Mouse (Mus musculus): ENCODE measurements at regions not wholly inside any gene's neighbourhood (a gene's known extent, or its start where the extent isn't known, plus 50 kb on each side); places are given as distances from the start of the nearest gene placed in this dataset.

DNA sequence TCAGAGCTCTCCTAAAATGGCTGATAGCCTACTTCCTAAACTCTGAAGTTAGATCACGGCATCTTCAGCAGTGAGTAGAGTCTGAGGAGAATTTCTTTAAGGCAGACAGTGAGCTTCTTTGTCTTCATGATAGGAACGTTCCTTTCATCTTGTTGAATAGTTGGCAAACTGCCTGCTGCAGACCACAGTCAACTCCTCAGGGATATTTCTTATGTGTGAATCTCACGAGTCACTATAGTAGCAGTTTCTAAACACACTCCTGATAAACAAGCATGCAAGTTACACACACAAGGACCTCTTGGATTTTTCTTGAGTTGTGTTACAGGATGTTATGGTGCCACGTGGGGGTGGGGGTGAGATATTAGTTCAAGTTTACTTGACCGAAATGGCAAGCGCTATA is 205.2 kb downstream of the Gm11077 start:
- DNase-seq (ENCODE audit: low read depth) = no peak

- no peak for DNase-seq (ENCODE audit: low read depth)
Observed at GRCm38 (mm10) chr6:140938025-140938424, 208.9 kb downstream of the Gm11077 start.

- DNase-seq (ENCODE audit: low read depth) = no peak
Observed at GRCm38 (mm10) chr6:140946720-140947119, 217.6 kb downstream of the Gm11077 start.

DNA sequence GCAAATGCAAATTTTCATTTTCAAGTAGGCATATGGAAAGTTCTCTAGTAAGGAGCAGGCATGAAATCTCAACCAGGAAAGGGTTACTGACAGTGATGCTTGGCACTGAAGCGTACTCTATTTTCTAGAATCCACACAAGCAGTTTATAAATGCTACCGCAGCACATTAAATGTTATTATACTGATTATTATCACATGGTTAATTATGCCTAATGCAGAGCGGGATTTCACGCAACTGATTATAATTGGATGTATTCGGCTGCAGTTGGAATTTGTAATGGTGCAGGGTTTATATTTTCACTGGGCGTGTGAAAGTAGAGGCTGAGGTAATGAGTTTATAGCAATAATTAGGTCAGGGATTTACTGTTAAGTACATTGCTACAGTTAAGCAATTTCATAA is 221.4 kb downstream of the Gm11077 start:
- no peak for DNase-seq (ENCODE audit: low read depth)

- no peak for DNase-seq (ENCODE audit: low read depth)
Observed at GRCm38 (mm10) chr6:140953256-140953655, 224.2 kb downstream of the Gm11077 start.

DNA sequence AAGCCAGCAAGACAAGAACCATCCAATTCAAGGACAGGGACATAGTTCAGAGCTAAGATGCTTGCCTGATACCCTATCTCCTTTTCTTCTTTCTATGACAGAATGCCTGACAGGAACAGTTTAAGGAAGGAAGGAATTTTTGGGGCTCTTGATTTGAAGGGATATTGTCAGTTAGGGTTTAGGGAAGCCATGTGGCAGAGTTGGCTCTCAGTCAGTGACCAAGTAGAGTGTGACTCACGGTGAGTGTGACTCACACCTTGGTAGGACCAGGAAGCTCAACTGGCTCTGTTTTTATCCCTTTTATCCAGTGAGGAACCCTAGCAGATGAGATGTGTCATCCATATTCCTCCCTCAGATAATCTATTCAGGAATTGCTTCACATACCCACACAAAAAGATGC is 224.6 kb downstream of the Gm11077 start:
- no peak for DNase-seq (ENCODE audit: low read depth)

- no peak for DNase-seq (ENCODE audit: low read depth)
Observed at GRCm38 (mm10) chr6:140955751-140956521, 226.9 kb downstream of the Gm11077 start.

DNA sequence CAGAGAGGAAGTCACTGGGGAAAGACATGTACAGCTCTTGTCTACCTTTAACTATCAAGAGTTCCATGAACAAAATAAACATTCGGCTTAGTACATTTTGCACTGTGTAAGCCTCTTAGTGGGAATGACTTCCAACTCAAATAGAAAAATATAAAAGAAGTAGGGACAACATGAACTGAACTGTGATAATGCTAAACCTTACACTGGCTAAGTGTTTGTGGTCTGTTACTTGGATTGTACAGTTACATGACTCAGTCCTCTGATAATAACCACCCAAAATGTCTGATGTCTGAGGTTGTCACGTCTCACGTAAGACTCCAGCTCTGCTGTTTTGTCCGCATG is 227.4 kb downstream of the Gm11077 start:
- DNase-seq (ENCODE audit: low read depth) = no peak

- no peak for DNase-seq (ENCODE audit: low read depth)
Observed at GRCm38 (mm10) chr6:140961987-140962386, 232.9 kb downstream of the Gm11077 start.

GRCm38 (mm10) chr6:140962563-140962962 is 233.5 kb downstream of the Gm11077 start:
- no peak for DNase-seq (ENCODE audit: low read depth)

DNA sequence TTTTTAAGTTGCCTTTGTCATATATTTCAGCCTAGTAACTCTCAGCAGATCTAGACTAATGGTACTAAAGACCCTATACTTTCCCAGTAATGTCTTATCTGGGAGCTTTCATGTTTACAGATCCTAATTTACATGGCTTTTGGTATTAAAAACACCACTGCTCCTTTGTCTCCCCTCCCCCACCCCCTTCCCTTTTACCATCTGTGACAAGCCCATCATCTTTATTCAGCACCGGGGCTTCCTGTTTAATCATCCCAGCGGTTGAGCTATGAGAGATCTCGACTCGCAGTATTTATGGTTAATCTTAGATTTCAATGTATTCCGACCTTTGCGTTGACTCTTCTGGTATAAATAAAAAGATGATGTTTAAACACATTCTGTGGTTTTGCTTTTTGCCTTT is 244.6 kb downstream of the Gm11077 start:
- no peak for DNase-seq (ENCODE audit: low read depth)

DNA sequence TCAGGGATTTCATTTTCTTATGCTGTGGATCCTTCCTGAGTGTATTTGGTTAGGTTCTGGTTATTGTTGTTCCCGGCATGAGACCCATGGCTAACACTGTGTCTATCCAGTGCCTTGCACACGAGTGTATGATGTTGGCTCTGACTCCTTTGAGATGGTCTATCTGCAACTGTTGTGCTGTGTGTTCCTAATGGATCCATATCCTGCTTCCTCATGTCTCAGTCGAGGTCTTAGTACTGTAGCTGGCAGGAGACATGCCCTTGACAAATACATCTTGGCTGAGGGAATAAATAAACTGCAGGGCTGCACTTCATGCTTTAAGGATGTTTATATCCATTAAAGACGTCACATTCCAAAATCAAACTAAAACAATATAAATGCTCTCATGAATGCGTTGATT is 247.9 kb downstream of the Gm11077 start:
- DNase-seq (ENCODE audit: low read depth) = no peak

DNA sequence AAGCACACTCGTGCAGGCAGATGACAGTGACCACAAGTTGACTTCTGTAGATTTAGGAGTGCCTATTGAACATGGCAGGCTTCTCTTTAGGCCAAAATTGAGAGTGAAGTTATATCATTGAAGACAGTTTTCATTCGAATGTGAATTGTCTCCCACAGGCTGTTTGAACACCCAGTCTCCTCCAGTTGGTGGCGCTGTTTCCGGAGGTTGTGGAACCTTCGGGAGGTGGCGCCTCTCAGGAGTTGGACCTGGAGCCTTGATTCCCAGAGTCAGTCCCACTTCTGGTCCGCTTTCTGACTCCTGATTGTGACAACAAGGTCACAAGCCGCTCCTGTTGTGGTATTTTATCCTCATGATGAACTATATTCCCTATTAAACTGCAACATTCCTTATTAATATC is 254.5 kb downstream of the Gm11077 start:
- no peak for DNase-seq (ENCODE audit: low read depth)

- DNase-seq (ENCODE audit: low read depth) = no peak
Observed at GRCm38 (mm10) chr6:140984249-140984648, 255.2 kb downstream of the Gm11077 start.

DNA sequence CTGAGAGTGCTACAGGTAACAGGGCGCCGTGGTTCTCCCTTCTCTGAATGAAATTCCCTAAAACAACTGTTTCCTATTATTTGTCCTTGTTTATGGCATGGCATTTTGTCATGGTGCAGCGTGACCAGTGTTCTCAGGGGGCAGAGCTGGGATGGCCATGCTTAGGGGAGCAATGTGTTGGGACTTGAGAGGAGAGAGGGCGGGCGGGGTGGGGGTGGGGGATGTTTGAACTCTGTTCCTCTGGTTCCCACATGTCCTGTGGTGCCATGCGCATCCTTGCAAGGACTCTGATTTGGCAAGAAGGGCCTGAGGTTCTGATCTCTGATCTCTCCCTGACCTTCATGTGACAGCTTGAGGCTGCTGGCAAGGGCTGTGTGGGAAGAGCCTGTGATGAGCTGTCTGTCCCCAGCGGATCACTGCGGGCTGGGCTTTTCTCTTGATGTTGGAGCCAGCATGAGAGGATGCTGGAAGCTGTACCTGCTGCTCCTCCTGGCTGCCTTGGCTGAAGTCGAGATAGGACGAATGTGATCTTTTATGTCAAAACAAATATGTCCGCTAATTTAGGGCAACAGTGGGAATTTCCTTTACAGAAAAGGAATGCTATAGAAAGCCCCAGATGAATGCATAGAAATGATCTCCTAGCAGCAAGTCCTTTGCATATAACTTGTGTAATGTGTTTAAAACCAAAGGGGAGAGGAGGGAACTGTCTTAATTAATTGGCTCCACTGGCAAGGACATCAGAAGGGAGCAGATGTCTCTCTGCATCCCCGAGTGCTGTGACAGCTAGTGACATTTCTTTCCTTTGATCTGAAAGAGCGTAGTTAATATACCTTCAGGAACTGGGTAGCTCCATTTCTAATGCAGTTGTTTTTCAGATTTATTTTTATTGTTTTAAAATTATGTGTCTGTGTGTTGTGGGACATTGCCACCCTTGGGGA is 255.2 kb upstream of the Pde3a start:
- no peak for DNase-seq (ENCODE audit: low read depth)

- no peak for DNase-seq (ENCODE audit: low read depth)
Observed at GRCm38 (mm10) chr6:140995340-140996135, 253.5 kb upstream of the Pde3a start.

DNA sequence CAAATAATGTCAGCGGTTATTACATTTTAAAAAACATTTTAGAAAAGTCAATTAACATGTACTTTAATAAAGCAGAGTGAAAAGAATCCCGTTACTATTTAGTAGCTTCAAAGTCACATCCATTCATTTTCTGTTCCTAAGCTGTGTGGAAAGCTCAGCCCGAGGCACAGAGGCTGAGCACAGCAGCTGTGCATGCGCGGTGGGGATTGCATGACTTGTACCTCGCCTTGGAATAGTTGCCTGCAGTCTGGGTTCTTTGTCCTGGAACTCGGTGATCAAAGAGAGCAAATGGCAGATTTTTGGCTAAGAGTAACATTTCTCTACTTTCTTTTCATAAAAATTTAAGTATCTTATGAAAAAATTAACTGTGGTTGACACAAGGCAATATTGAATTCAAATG is 251.0 kb upstream of the Pde3a start:
- no peak for DNase-seq (ENCODE audit: low read depth)

DNA sequence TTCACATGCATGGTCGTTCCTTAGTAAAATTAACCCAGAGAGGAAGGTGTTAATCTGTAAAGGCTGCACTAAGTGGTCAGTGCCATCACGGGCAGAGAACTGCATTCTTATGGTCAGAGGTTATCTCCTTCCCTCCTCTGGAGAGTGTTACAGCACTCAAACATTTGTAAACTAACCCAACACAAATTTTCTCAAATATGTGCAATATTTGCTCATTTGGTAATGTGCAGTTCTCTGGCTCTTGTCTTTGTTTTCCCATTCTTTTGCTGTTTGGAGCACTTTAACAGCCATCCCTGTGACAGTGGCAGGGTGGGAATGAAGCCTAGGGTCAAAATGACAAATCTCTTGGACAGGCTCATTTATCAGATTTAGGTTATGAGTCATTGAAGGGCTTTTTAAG is 248.5 kb upstream of the Pde3a start:
- no peak for DNase-seq (ENCODE audit: low read depth)

GRCm38 (mm10) chr6:141001306-141001705 is 247.8 kb upstream of the Pde3a start:
- DNase-seq (ENCODE audit: low read depth) = no peak

DNA sequence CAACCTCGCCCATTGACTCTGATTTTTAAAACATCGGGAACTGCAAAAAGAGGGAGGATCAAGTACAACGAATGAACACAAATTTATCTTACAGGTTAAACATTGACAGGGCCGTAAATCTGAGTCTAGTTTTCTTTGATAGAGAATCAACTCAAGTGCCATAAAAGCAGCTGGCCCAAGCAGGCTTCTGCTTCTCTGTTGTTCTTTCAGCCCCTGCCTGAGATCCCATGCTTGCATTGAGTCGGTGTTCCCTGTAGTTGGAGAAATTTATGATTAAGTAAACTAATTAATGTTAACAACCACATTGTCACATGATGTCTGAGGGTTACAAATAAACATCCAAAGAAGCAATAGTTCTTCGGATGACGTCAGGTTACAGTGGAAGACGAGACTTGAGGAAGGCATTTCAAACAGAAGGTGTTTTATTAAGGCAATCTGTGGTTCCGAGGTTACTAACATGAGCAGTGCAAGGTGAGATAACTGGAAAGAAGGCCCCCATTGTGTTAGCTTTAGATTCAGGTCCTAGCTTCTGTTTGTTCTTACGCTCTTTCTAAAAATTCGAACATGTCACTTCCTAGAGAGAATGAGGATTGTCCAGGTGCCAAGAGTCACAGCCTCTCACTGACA is 233.9 kb upstream of the Pde3a start:
- DNase-seq (ENCODE audit: low read depth) = no peak

DNA sequence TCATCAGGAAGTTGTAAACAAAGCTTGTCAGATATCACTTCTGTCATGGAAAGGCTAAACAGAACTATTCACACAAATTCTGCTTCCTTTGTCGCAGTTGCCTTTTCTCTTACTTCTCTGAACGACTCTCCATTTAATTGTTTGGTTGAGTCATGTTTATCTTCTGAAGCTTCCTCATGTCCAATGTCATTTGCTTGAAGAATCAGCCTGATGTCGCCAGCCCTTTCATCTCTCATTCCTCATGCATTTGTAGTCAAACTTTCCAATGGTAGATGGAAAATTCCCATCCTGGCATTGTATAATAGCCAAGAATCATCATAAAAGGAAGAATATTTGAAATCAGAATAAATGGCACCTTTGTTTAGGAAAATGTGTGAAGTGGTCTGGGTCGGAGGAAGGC is 225.6 kb upstream of the Pde3a start:
- DNase-seq (ENCODE audit: low read depth) = no peak

GRCm38 (mm10) chr6:141027353-141027752 is 221.7 kb upstream of the Pde3a start:
- no peak for DNase-seq (ENCODE audit: low read depth)

Measured in naive thymus-derived CD4-positive, alpha-beta T cell, adult 2 months (primary cell).